Mouse (Mus musculus) liver, adult 2 months (tissue): ENCODE results near the gene Zranb1.

Experiments
- CTCF ChIP-seq: fragments of 200-500 bp; IDR thresholded peaks from 2 replicates; pipeline ENCODE4 v1.5.1; 2011; ENCODE audit warnings: low read depth, low read length, control low read depth
- POLR2A ChIP-seq: fragments of 200-500 bp; IDR thresholded peaks from 2 replicates; pipeline ENCODE4 v1.6.1; 2011; ENCODE audit warnings: low read length, control low read depth; ENCODE audit not compliant: insufficient read depth; ENCODE audit errors: extremely low read depth

DNA sequence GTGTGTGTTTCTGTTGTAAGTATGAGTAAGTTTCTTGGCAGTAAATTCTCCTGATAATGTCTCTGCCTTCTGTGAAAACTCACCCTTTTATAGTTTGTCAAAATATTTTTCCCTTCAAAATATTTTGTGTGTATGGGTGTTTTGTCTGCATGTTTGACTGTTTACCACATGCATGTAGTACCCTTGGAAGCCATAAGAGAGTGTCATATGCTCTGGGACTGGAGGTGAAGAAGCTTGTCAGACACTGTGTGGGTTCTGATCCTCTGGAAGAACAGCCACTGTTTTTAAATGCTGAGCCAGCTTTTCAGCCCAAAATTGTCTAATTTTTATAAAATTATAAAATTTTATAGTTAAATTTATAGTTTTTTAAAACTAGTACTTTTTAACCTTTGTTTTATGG lies 3.8 kb downstream of the Zranb1 start:
- TF ChIP-seq CTCF = no peak
- TF ChIP-seq POLR2A = no peak
